Mouse (Mus musculus) layer of hippocampus, adult 9-10 months (tissue): ENCODE data around the gene Gpat3.
A peak's percentile ranks its signal among the peaks of the same experiment; 100 is the strongest.

Experiments used
- DNase-seq: peaks from one replicate; pipeline ENCODE4 v3.0.0; 2022; ENCODE audit warnings: low spot score

Gene Gpat3

GRCm38 (mm10) chr5:100916416-100916815 lies 70.9 kb downstream of the Gpat3 start:
- DNase-seq: no peak

GRCm38 (mm10) chr5:100917252-100917774 lies 71.8 kb downstream of the Gpat3 start:
- peak; percentile 29 for DNase-seq

GRCm38 (mm10) chr5:100919069-100919468 lies 73.6 kb downstream of the Gpat3 start:
- peak; percentile 45 for DNase-seq

GRCm38 (mm10) chr5:100929698-100930097 lies 84.2 kb downstream of the Gpat3 start:
- DNase-seq: no peak

GRCm38 (mm10) chr5:100943716-100944115 lies 98.2 kb downstream of the Gpat3 start:
- no peak for DNase-seq

- no peak for DNase-seq
Observed at GRCm38 (mm10) chr5:100945336-100945735, 99.8 kb downstream of the Gpat3 start.
